Mouse (Mus musculus): ENCODE results near the gene Bhlhe40.

GRCm38 (mm10) chr6:108644311-108644710 lies 16.1 kb upstream of the Bhlhe40 start:
- TF ChIP-seq POLR2A (IDR thresholded peaks at IDR 0.05; ENCODE audit: low read depth, low read length) (no peak), CTCF (conservative IDR thresholded peaks at IDR 0.05; ENCODE audit: insufficient read depth, insufficient read length, low read depth, low read length) (no peak)

Data from kidney, adult 2 months (tissue).